Comparison of ENCODE assay signal across 9 mouse cellular contexts in genomic region chr17:43157781-43158501, GRCm38 (mm10).
DNase-seq lines count a peak whose midpoint lies in the region; ATAC-seq and TF ChIP-seq lines count a peak whose summit lies in the region.
"Had no signal": no experiment of that assay in that cellular context is flagged by ENCODE, and none has a peak within 500 bp of the region (broad histone marks: within the 10 kb centered on the region; RNA-seq: fewer than 3 reads in every experiment).

No protein-coding gene starts in this region.

- H3K36me3 ChIP-seq in ES-E14 (ENCODE audit: control insufficient read depth, insufficient read depth, low read length, poor library complexity, severe bottlenecking), result no peaks in the 10 kb centered on the region
- no peaks in the 10 kb centered on the region for H3K36me3 ChIP-seq in heart, postnatal 0 days (replicated peaks; ENCODE audit: control insufficient read depth, insufficient read depth, low read length)
- H3K36me3 ChIP-seq in midbrain, embryonic 13.5 days, result no peaks in the 10 kb centered on the region
- no peaks in the 10 kb centered on the region for H3K36me3 ChIP-seq in liver, embryonic 12.5 days
- H3K36me3 ChIP-seq: liver, embryonic 15.5 days had no signal

- 46% methylated on average over 15 of the region's 15 CpGs for WGBS in heart, postnatal 0 days
- WGBS in midbrain, embryonic 13.5 days, result 28% methylated on average over 15 of the region's 15 CpGs
- 53% methylated on average over 15 of the region's 15 CpGs for WGBS in liver, embryonic 12.5 days (ENCODE audit: insufficient replicate concordance)

- TF ChIP-seq CTCF in heart, postnatal 0 days (IDR thresholded peaks at IDR 0.05; ENCODE audit: low read depth), result no peak

- H3K27ac ChIP-seq in ES-E14 (ENCODE audit: insufficient read depth, low read depth, low read length, poor library complexity, severe bottlenecking), result 0 out of 2 replicates have a peak overlapping the region, but pooled peaks have one; percentile 3
- no peak overlapping the region for H3K27ac ChIP-seq in heart, postnatal 0 days (ENCODE audit: low read depth)
- H3K27ac ChIP-seq in midbrain, embryonic 13.5 days, result peak overlapping the region; percentile 83
- no peak overlapping the region for H3K27ac ChIP-seq in liver, embryonic 12.5 days
- H3K27ac ChIP-seq: liver, embryonic 15.5 days had no signal

- H3K27me3 ChIP-seq in heart, postnatal 0 days (ENCODE audit: control insufficient read depth, insufficient read depth, low read length), result no peaks in the 10 kb centered on the region
- no peaks in the 10 kb centered on the region for H3K27me3 ChIP-seq in midbrain, embryonic 13.5 days
- H3K27me3 ChIP-seq in liver, embryonic 12.5 days (replicated peaks), result no peaks in the 10 kb centered on the region
- H3K27me3 ChIP-seq: liver, embryonic 15.5 days had no signal

- peak overlapping the region in 1 of 2 experiments; percentile 21; a peak in 2 of 4 replicates for H3K4me3 ChIP-seq in ES-E14 (ENCODE audit: insufficient read depth in 1 of 2, low read depth in 1 of 2, low read length in 2 of 2, poor library complexity in 1 of 2, severe bottlenecking in 1 of 2)
- no peak overlapping the region for H3K4me3 ChIP-seq in heart, postnatal 0 days (ENCODE audit: low read depth, low read length)
- peak overlapping the region; percentile 26 for H3K4me3 ChIP-seq in midbrain, embryonic 13.5 days (replicated peaks)
- no peak overlapping the region for H3K4me3 ChIP-seq in liver, embryonic 12.5 days
- H3K4me3 ChIP-seq: liver, embryonic 15.5 days had no signal

- intact Hi-C loops in left cerebral cortex, postnatal 10 days (cut with DNase I), result no loop called here

- TF ChIP-seq EP300 in heart, postnatal 0 days (IDR thresholded peaks at IDR 0.05; ENCODE audit: low read depth), result no peak

- in situ Hi-C loops in ES-E14 (cut with MboI; ENCODE audit: low sequenced_read_pairs in 2 of 2, unreplicated experiment in 2 of 2), result no loop called here

- peaks cover 4 to 9% of the 10 kb centered on the region in 2 experiments for H3K4me1 ChIP-seq in ES-E14 (ENCODE audit: control insufficient read depth in 2 of 2, insufficient read depth in 2 of 2, low read length in 2 of 2, poor library complexity in 1 of 2)
- H3K4me1 ChIP-seq in heart, postnatal 0 days (ENCODE audit: control insufficient read depth, insufficient read depth), result peaks cover 4% of the 10 kb centered on the region; the same call in 1 of the 2 replicates
- peaks cover 15% of the 10 kb centered on the region for H3K4me1 ChIP-seq in midbrain, embryonic 13.5 days (replicated peaks)
- H3K4me1 ChIP-seq in liver, embryonic 12.5 days, result peaks cover 6% of the 10 kb centered on the region; the same call in 1 of the 2 replicates
- H3K4me1 ChIP-seq: liver, embryonic 15.5 days had no signal

- H3K4me2 ChIP-seq in heart, postnatal 0 days (ENCODE audit: low read depth, low read length), result 0 out of 2 replicates have a peak overlapping the region, but pooled peaks have one; percentile 13
- peak overlapping the region; percentile 48 for H3K4me2 ChIP-seq in midbrain, embryonic 13.5 days (replicated peaks)
- H3K4me2 ChIP-seq in liver, embryonic 12.5 days, result no peak overlapping the region
- H3K4me2 ChIP-seq: liver, embryonic 15.5 days had no signal

- ATAC-seq in heart, postnatal 0 days (ENCODE audit: insufficient read depth, low read depth), result 0 out of 2 replicates have a peak, but pooled peaks have one; percentile 36
- ATAC-seq in midbrain, embryonic 13.5 days, result peak; percentile 97
- ATAC-seq in liver, embryonic 12.5 days, result no peak

- DNase-seq in ES-E14 (ENCODE audit: low read depth, low spot score), result peak; percentile 41
- DNase-seq in embryo, embryonic 11.5 days (ENCODE audit: low read depth, low spot score), result peak; percentile 11
- DNase-seq in heart, postnatal 0 days (ENCODE audit: low spot score), result no peak
- peak; percentile 22 to 80 for DNase-seq in left cerebral cortex, postnatal 10 days (ENCODE audit: extremely low spot score in 1 of 2, low spot score in 2 of 2)
- peak; percentile 50 for DNase-seq in telencephalon, adult 2 months (ENCODE audit: low read depth, low spot score)
- no peak for DNase-seq in gastrocnemius, adult 18-20 months (ENCODE audit: low spot score)

- H3K9me3 ChIP-seq in ES-E14 (ENCODE audit: control insufficient read depth, insufficient read depth, low read depth, low read length), result no peaks in the 10 kb centered on the region
- no peaks in the 10 kb centered on the region for H3K9me3 ChIP-seq in heart, postnatal 0 days (replicated peaks; ENCODE audit: control insufficient read depth, low read length)
- no peaks in the 10 kb centered on the region for H3K9me3 ChIP-seq in midbrain, embryonic 13.5 days
- H3K9me3 ChIP-seq in liver, embryonic 12.5 days (replicated peaks), result no peaks in the 10 kb centered on the region
- H3K9me3 ChIP-seq: liver, embryonic 15.5 days had no signal

- no peak overlapping the region for H3K9ac ChIP-seq in ES-E14 (ENCODE audit: insufficient read depth, low read depth, low read length, poor library complexity, severe bottlenecking)
- no peak overlapping the region for H3K9ac ChIP-seq in heart, postnatal 0 days (replicated peaks; ENCODE audit: low read depth, low read length)
- peak overlapping the region; percentile 37 for H3K9ac ChIP-seq in midbrain, embryonic 13.5 days (replicated peaks)
- no peak overlapping the region for H3K9ac ChIP-seq in liver, embryonic 12.5 days
- H3K9ac ChIP-seq: liver, embryonic 15.5 days had no signal

TF ChIP-seq in ES-E14, 5 proteins besides CTCF, POLR2A, EP300 and RAD21:
- no peak for TF ChIP-seq CHD2 (IDR thresholded peaks at IDR 0.05; ENCODE audit: low read depth, low read length)
- TF ChIP-seq MAFK (IDR thresholded peaks at IDR 0.05; ENCODE audit: insufficient read depth, low read depth, low read length), result no peak
- no peak for TF ChIP-seq ZC3H11A (IDR thresholded peaks at IDR 0.05; ENCODE audit: borderline replicate concordance, low read depth, low read length)
- no peak for TF ChIP-seq ZNF384 (IDR thresholded peaks at IDR 0.05; ENCODE audit: low read depth, low read length)

Comparison
In these comparisons a context has a peak if more than half of its experiments do, and no peak if none do; other contexts are left out.
1. DNase-seq: peak in ES-E14 (single experiment), embryo, embryonic 11.5 days (single experiment), left cerebral cortex, postnatal 10 days (2 of 2) and telencephalon, adult 2 months (single experiment); none in heart, postnatal 0 days (single experiment) and gastrocnemius, adult 18-20 months (single experiment).
2. H3K27ac ChIP-seq: peak in ES-E14 (single experiment) and midbrain, embryonic 13.5 days (single experiment); none in heart, postnatal 0 days (single experiment) and liver, embryonic 12.5 days (single experiment).